Mouse (Mus musculus): Measurements from ENCODE around the gene Atf7. TPM values are rescaled to one million over a fixed set of nuclear protein-coding genes. Genes with fewer than 3 reads are reported as not detected.

Atf7 gene
- polyA plus RNA-seq, 1 experiment from 2014 or later, result 33.7 TPM

DNA sequence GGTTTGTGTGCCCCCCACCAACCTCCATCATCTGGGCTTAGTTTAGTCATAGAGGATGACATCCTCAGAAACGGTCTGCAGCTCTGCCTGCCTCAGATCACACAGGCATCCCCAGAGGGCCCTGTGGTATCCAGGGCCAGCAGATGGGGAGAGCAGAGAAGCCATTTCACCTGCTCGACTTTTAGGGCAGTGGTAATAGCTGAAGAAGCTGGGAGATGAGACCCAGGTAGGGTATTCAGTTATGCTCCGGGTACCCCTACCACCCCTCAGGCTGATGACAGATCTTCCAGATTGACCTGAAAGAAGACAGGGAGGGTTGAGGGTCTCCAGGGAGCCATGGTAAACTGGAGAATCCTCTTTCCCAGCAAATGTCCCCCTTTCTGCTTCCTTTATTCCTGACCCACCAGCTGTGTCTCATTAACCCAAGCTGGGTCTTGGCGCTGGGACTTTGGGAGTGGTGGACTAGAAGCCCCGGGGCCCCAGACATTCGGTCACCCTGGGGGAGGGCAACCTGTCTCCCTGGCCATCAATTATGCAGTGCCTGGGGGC is 113.9 kb downstream of the Atf7 start:
- Histone ChIP-seq H3K27ac (peak overlapping the region; percentile 89), H3K36me3 (no peaks in the 10 kb centered on the region), H3K4me3 (no peak overlapping the region), H3K4me2 (replicated peaks) (peak overlapping the region; percentile 76), H3K4me1 (peaks cover 44% of the 10 kb centered on the region), H3K27me3 (no peaks in the 10 kb centered on the region), H3K9me3 (no peaks in the 10 kb centered on the region), H3K9ac (peak overlapping the region; percentile 33)
- ATAC-seq (ENCODE audit: insufficient number of reproducible peaks, insufficient read depth, low FRiP score, low TSS enrichment), result no peak
- WGBS, result 10% methylated on average over 6 of the region's 6 CpGs

DNA sequence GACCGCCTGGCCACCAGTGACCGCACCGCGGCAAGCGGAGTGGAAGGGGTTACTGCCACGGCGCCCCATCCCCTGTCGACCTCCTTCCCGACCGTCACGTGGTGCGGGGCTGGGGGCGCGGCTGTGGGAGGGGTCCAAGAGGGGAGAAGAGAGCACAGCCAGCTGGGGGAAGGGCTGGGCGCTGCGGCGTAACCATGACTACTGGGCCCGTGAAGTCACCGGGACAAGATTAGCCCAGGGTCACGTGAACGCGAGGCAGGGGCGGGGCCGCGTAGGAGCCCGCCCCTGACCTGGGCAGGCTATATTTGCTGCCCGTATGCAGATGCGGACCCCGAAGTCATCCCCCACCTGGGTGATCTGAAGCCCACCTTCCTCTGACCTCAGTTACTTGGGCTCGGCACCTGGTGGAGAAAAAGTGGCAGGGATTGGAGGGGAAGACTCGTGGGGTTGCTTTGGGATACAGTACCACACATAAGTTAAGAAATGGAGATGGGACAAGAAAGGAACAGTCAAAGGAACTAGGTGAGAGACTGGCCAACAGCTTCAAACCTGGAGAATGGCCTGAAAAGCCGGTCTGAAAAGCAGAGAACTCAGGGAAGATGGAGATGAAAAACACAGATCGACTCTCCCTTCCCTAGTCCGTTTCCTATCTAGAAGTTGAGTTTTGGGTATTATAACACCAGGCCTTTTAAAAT is 114.5 kb downstream of the Atf7 start:
- H3K9me3 ChIP-seq, result no peaks in the 10 kb centered on the region
- H3K4me2 ChIP-seq (replicated peaks), result peak overlapping the region; percentile 76
- peaks cover 38% of the 10 kb centered on the region for H3K4me1 ChIP-seq
- 2% methylated on average over 34 of the region's 34 CpGs for WGBS
- H3K4me3 ChIP-seq, result peak overlapping the region; percentile 64
- no peaks in the 10 kb centered on the region for H3K27me3 ChIP-seq
- H3K27ac ChIP-seq, result peak overlapping the region; percentile 89
- H3K9ac ChIP-seq, result peak overlapping the region; percentile 64
- ATAC-seq (ENCODE audit: insufficient number of reproducible peaks, insufficient read depth, low FRiP score, low TSS enrichment), result peak; percentile 89
- H3K36me3 ChIP-seq, result no peaks in the 10 kb centered on the region

DNA sequence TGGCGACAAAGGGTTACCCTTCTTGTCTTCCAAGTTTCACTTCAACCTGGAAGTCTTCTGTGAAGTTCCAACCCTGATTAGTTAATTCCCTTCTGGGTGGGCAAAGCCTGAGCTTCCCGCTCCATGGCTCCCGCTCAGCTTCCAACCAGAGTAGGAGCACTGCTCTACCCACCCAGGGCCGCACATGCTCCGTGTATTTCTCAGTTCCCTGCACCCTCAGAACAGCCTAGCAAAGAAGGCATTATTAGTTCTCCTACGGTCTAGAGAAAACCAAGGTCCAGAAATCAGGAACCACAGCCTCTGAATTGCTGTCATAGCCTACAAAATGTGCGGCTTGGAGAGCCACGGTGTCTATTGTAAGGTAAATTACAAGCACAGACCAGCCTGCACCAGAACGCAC is 115.2 kb downstream of the Atf7 start:
- no peaks in the 10 kb centered on the region for H3K27me3 ChIP-seq
- H3K9ac ChIP-seq, result peak overlapping the region; percentile 64
- WGBS, result 4% methylated on average over 9 of the region's 9 CpGs
- H3K9me3 ChIP-seq, result no peaks in the 10 kb centered on the region
- H3K4me3 ChIP-seq, result peak overlapping the region; percentile 64
- H3K4me1 ChIP-seq, result peaks cover 32% of the 10 kb centered on the region
- peak; percentile 53 for ATAC-seq (ENCODE audit: insufficient number of reproducible peaks, insufficient read depth, low FRiP score, low TSS enrichment)
- H3K4me2 ChIP-seq (replicated peaks), result peak overlapping the region; percentile 76
- peak overlapping the region; percentile 89 for H3K27ac ChIP-seq
- H3K36me3 ChIP-seq, result peaks cover under 1% of the 10 kb centered on the region; the same call in 1 of the 2 replicates

DNA sequence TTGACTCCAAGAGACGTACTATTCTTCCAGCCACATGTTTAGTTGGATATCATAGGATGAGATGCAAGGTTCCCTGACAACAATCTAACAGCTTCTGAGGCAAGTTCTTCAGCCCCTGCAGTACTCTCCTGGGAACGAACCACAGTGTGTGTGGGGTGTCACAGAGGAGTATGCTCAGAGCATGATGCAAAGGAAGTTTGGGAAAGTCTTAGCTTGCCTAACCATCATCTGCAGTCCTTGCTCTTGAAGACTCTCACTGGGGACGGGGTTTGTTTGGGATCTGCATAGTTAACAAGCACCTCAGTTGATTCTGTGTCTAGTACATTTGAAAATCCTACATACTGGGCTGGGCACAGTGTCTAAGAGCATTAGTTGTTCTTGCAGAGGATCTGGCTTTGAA is 116.9 kb downstream of the Atf7 start:
- H3K27ac ChIP-seq, result no peak overlapping the region
- ATAC-seq (ENCODE audit: insufficient number of reproducible peaks, insufficient read depth, low FRiP score, low TSS enrichment), result no peak
- H3K9me3 ChIP-seq, result no peaks in the 10 kb centered on the region
- peaks cover 31% of the 10 kb centered on the region for H3K4me1 ChIP-seq
- no peak overlapping the region for H3K9ac ChIP-seq
- 83% methylated on average over 3 of the region's 3 CpGs for WGBS
- no peaks in the 10 kb centered on the region for H3K27me3 ChIP-seq
- H3K4me2 ChIP-seq (replicated peaks), result no peak overlapping the region
- no peak overlapping the region for H3K4me3 ChIP-seq
- H3K36me3 ChIP-seq, result peaks cover 16% of the 10 kb centered on the region

DNA sequence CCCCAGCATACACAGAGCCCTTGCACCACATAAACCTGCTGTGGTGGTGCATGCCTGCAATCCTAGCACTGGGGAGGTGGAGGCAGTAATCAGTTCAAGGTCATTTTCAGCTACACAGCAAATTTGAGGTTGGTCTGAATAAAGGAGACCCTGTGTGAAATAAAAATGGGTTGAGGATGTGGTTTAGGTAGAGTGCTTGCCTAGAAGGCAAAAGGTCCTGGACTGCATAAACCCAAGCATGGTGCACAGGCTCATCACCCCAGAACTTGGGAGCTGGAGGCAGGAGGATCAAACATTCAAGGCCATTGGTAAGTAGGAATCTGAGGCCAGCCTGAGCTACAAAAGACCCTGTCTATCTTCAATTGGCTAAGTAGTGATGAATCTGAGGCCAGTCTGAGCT is 117.7 kb downstream of the Atf7 start:
- Histone ChIP-seq H3K9ac (no peak overlapping the region), H3K9me3 (no peaks in the 10 kb centered on the region), H3K27ac (no peak overlapping the region), H3K27me3 (no peaks in the 10 kb centered on the region), H3K36me3 (peaks cover 24% of the 10 kb centered on the region), H3K4me2 (replicated peaks) (no peak overlapping the region), H3K4me1 (peaks cover 30% of the 10 kb centered on the region), H3K4me3 (no peak overlapping the region)
- no peak for ATAC-seq (ENCODE audit: insufficient number of reproducible peaks, insufficient read depth, low FRiP score, low TSS enrichment)

DNA sequence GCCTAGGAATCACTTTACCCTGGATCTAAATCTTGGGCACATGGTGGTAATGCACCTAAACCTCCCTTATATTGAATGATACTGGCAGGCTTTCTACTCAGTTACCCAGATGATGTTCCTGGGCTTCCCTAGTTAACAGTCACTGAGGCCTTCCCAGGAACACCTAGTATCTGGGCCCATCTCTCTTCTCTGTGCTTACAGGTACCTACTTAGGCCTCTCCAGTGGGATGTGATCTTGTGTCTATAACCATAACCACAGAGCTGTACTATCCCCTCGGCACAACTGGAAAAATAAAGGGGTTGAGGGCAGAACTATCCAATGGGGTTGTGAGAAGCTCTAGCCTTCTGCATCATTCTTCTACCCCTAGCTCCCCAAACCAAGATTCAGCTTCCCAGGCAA is 118.4 kb downstream of the Atf7 start:
- 93% methylated on average over 1 of the region's 1 CpGs for WGBS
- ATAC-seq (ENCODE audit: insufficient number of reproducible peaks, insufficient read depth, low FRiP score, low TSS enrichment), result no peak
- Histone ChIP-seq H3K27me3 (no peaks in the 10 kb centered on the region), H3K9ac (no peak overlapping the region), H3K4me2 (replicated peaks) (no peak overlapping the region), H3K4me3 (no peak overlapping the region), H3K36me3 (peaks cover 31% of the 10 kb centered on the region), H3K4me1 (peaks cover 23% of the 10 kb centered on the region), H3K9me3 (no peaks in the 10 kb centered on the region), H3K27ac (no peak overlapping the region)

DNA sequence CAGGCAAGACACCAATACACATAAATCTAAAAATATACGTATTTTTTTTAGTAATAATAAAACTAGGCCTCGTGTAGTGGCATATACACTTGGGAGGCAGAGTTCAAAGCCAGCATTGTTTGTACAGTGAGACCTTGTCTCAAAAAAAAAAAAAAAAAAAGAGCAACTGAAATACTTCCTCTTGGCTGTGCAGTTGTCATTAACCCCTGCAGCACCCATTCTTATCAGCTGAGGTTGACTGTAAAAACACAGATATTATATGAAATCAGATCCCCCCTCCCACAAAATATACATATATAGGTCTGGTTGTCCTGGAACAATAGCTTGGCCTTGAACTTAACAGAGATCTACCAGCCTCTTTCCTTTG is 118.8 kb downstream of the Atf7 start:
- no peaks in the 10 kb centered on the region for H3K27me3 ChIP-seq
- peaks cover 35% of the 10 kb centered on the region for H3K36me3 ChIP-seq
- peaks cover 18% of the 10 kb centered on the region for H3K4me1 ChIP-seq
- ATAC-seq (ENCODE audit: insufficient number of reproducible peaks, insufficient read depth, low FRiP score, low TSS enrichment), result no peak
- H3K4me2 ChIP-seq (replicated peaks), result no peak overlapping the region
- no peak overlapping the region for H3K27ac ChIP-seq
- H3K9ac ChIP-seq, result no peak overlapping the region
- no peaks in the 10 kb centered on the region for H3K9me3 ChIP-seq
- 63% methylated on average over 2 of the region's 2 CpGs for WGBS
- no peak overlapping the region for H3K4me3 ChIP-seq

DNA sequence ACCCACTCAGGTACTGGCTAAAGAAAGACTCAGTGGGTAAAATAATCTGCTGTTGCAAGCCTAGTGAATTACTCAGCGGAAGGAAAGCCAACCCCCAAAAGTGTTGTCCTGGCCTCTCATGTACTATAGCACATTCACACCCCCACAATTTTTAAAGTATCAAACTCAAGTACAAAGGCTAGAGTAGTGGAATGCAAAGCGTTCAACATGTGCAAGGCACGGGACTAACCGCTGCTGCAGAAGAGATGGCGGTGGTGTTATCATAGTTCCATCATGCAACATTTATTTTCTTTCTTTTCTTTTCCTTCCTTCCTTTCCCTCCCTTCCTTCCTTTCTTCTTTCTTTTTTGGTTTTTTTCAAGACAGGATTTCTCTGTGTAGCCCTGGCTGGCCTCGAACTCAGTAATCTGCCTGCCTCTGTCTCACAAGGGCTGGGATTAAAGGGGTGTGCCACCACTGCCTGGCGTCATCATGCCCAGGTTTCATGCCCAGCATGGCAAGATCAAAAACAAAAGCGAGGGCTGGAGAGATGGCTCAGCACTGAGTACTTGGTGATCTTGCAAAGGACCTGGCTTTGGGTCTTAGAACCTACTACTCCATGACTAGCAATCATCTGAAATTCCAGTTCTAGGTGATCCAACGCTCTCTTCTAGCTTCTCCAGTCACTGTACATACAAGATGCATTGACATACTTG is 119.3 kb downstream of the Atf7 start:
- Histone ChIP-seq H3K4me1 (peaks cover 13% of the 10 kb centered on the region), H3K36me3 (peaks cover 40% of the 10 kb centered on the region), H3K9ac (no peak overlapping the region), H3K27ac (no peak overlapping the region), H3K27me3 (no peaks in the 10 kb centered on the region), H3K4me3 (no peak overlapping the region), H3K9me3 (no peaks in the 10 kb centered on the region), H3K4me2 (replicated peaks) (no peak overlapping the region)
- ATAC-seq (ENCODE audit: insufficient number of reproducible peaks, insufficient read depth, low FRiP score, low TSS enrichment), result no peak
- WGBS, result 85% methylated on average over 9 of the region's 9 CpGs

DNA sequence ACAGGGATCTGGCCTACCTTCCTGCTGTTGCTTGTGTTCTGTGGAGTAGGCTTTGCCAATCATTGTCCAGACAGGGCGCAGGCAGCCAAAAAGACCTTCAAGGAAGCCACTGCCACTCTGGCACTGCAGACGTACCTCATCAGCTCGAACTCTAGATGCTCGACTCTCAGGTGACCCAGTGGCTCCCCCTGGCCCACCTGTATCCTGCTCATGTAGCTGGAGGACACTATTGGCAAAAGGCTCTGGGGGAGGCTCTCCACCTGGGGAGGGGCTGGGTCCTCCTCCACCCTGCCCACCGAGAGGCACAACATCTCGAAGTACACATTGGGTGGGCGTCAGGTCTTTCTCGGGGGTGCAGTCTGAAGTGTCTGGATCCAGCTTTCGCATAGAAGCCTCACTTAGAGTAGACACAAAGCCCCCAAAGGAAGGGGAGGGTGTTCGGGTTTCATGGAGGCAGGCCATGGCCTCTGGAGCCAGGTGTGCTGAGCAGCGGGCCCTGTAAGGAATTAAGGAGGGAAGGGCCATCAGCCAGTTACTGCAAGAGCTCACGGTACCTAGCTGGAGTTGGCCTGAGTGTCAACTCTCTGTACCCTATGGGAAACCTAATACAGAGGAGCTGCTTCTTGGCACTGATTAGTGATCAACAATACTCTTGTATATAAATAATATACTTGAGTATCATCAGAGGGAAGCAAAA is 120.0 kb downstream of the Atf7 start:
- no peaks in the 10 kb centered on the region for H3K9me3 ChIP-seq
- H3K36me3 ChIP-seq, result peaks cover 47% of the 10 kb centered on the region
- no peak for ATAC-seq (ENCODE audit: insufficient number of reproducible peaks, insufficient read depth, low FRiP score, low TSS enrichment)
- no peak overlapping the region for H3K4me3 ChIP-seq
- H3K4me2 ChIP-seq (replicated peaks), result no peak overlapping the region
- peaks cover 9% of the 10 kb centered on the region for H3K4me1 ChIP-seq
- H3K27me3 ChIP-seq, result no peaks in the 10 kb centered on the region
- 75% methylated on average over 12 of the region's 12 CpGs for WGBS
- H3K27ac ChIP-seq, result no peak overlapping the region
- no peak overlapping the region for H3K9ac ChIP-seq

DNA sequence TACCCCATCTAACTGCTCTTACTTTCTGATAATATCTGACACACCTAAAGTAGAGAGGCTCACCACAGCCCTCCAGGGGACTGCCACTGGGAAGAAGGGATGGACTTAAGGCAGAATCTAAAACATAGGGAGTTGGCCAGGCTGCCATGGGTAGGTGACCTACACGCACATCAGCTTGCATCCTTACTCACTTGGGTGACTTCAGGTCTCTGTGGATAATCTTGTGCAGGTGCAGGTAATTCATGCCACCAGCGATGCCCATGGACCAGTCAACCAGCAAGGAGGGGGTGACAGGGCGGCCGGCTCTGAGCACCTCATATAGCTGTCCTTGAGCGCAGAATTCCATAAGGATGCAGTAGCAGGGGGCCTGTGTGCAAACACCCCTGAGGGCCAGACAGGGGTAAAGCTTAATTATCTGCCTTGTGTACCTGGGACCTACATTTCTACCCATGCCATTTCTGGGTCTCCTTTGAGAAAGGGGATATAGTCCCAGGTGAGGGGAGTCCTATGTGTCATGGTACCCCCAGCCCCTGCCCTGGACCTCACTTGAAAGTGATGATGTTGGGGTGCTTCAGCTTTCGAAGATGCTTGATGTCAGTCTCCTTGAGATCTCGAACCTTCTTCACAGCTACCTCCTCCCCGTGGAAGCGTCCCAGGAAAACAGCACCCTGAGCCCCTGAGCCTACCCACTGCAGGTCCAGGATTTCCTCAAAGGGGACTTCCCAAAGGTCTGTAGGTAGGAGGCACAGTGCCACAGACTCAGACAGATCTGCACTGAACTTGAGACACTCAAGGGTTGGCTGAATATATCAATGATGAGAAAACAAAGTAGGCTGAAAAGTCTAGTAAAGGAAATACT is 121.1 kb downstream of the Atf7 start:
- no peak overlapping the region for H3K27ac ChIP-seq
- 89% methylated on average over 9 of the region's 9 CpGs for WGBS
- no peaks in the 10 kb centered on the region for H3K4me1 ChIP-seq
- no peaks in the 10 kb centered on the region for H3K27me3 ChIP-seq
- no peak overlapping the region for H3K4me3 ChIP-seq
- no peak overlapping the region for H3K4me2 ChIP-seq (replicated peaks)
- H3K36me3 ChIP-seq, result peaks cover 58% of the 10 kb centered on the region
- H3K9ac ChIP-seq, result no peak overlapping the region
- no peaks in the 10 kb centered on the region for H3K9me3 ChIP-seq
- no peak for ATAC-seq (ENCODE audit: insufficient number of reproducible peaks, insufficient read depth, low FRiP score, low TSS enrichment)

DNA sequence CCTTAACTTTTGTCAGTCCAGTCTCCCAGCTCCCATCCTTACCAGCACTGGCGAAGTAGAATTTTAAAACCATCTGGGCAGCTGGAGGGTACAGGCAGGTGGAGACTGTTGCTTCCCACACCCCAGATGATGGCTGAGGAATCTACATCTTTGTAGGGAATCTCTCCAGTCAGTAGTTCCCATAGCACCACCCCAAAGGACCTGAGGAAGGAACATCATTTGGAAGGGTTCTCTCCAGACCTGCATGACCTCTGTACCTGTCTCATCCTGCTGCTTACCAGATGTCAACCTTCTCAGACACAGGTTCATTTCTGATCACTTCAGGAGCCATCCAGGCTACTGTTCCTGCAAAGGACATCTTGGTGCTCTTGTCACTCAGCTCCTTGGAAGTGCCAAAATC is 121.8 kb downstream of the Atf7 start, which contains the start of gene Gm10337:
Gm10337 (plus strand) TSS at position 276 of the 400 bp plus-strand sequence.
- WGBS, result 88% methylated on average over 1 of the region's 1 CpGs
- Histone ChIP-seq H3K4me2 (replicated peaks) (no peak within 1 kb of the TSS), H3K9ac (no peak within 1 kb of the TSS), H3K9me3 (no peaks in the 10 kb centered on the region), H3K4me3 (no peak within 1 kb of the TSS), H3K4me1 (no peaks in the 10 kb centered on the region), H3K36me3 (peaks cover 61% of the 10 kb centered on the region), H3K27ac (0 out of 2 replicates have a peak within 1 kb of the TSS, but pooled peaks have one; percentile 2), H3K27me3 (no peaks in the 10 kb centered on the region)
- no peak for ATAC-seq (ENCODE audit: insufficient number of reproducible peaks, insufficient read depth, low FRiP score, low TSS enrichment)
